Comparison of ENCODE assay signal across 7 mouse cellular contexts in the genomic region with DNA sequence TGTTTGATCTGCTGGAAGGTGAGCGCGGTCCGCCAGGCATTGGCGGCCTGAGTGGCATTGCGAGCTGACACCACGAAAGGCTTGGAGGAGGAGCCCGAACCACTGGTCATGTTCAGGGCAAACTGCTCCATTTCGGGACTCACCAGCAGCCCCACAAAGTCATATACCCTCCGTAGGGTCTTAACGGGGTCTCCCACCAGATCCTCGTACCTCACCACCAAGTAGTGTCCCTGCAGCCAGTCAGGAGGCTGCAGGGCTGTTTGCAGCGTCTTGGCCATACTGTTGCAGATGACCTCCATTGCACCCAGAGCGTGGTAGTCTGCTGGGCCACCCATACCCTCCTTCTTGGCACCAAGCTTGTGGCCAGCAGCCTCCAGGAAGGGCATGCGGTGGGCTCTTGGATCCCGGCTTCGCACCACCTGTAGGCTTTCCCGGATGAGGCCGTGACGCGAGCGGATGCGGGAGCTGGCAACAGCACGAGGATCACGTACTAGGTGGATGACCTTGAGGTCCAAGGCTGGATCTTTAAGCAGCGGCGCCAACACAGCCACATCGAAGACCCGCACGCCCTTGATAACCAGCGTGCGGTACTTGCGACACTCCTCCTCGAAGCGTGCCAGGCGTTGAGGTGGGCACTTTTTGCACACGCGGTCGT. TPM values are rescaled to one million over a fixed set of nuclear protein-coding genes. Genes with fewer than 3 reads are reported as not detected.
A peak's percentile ranks its signal among the peaks of the same experiment; 100 is the strongest.
DNase-seq lines count a peak whose midpoint lies in the region; ATAC-seq and TF ChIP-seq lines count a peak whose summit lies in the region.

No protein-coding gene starts in this region.

- H3K9me3 ChIP-seq in forebrain, postnatal 0 days (ENCODE audit: low read length), result no peaks in the 10 kb centered on the region
- no peaks in the 10 kb centered on the region for H3K9me3 ChIP-seq in limb, embryonic 14.5 days (ENCODE audit: control insufficient read depth, low read length)

- peak overlapping the region; percentile 64; the same call in 1 of the 2 replicates for H3K4me3 ChIP-seq in liver, adult 2 months (ENCODE audit: insufficient read depth, low read depth, low read length)
- peak overlapping the region; percentile 58 for H3K4me3 ChIP-seq in brown adipose tissue, adult 24 weeks (ENCODE audit: insufficient read depth, low read depth, low read length)
- H3K4me3 ChIP-seq in forebrain, postnatal 0 days (ENCODE audit: low read depth, low read length), result peak overlapping the region; percentile 79
- peak overlapping the region; percentile 72 for H3K4me3 ChIP-seq in limb, embryonic 14.5 days (replicated peaks; ENCODE audit: low read length)
- peak overlapping the region; percentile 78 for H3K4me3 ChIP-seq in small intestine, adult 2 months (ENCODE audit: low read depth, low read length)

- TF ChIP-seq CTCF in liver, adult 2 months (IDR thresholded peaks at IDR 0.05; ENCODE audit: low read depth, low read length), result no peak
- TF ChIP-seq CTCF in forebrain, postnatal 0 days (IDR thresholded peaks at IDR 0.05; ENCODE audit: low read depth), result no peak
- TF ChIP-seq CTCF in small intestine, adult 2 months (IDR thresholded peaks at IDR 0.05; ENCODE audit: extremely low read depth, insufficient read length, insufficient replicate concordance, low read depth, low read length), result no peak

- H3K27me3 ChIP-seq in liver, adult 2 months (ENCODE audit: control insufficient read depth, insufficient read depth, low read length), result peaks cover 17% of the 10 kb centered on the region
- no peaks in the 10 kb centered on the region for H3K27me3 ChIP-seq in forebrain, postnatal 0 days (ENCODE audit: insufficient read depth, low read length)
- 0 out of 2 replicates have a peak, but pooled peaks cover 3% of the 10 kb centered on the region for H3K27me3 ChIP-seq in limb, embryonic 14.5 days (ENCODE audit: control insufficient read depth, insufficient read depth, low read length)
- peaks cover 31% of the 10 kb centered on the region for H3K27me3 ChIP-seq in small intestine, adult 2 months (ENCODE audit: control insufficient read depth, insufficient read depth, low read length)

- H3K4me1 ChIP-seq in liver, adult 2 months (ENCODE audit: control insufficient read depth, insufficient read depth, low read length), result no peaks in the 10 kb centered on the region
- H3K4me1 ChIP-seq in brown adipose tissue, adult 24 weeks (ENCODE audit: control insufficient read depth, insufficient read depth, insufficient read length, low read length), result no peaks in the 10 kb centered on the region
- peaks cover 6% of the 10 kb centered on the region; the same call in 1 of the 2 replicates for H3K4me1 ChIP-seq in forebrain, postnatal 0 days (ENCODE audit: insufficient read depth)
- peaks cover 8% of the 10 kb centered on the region; the same call in 1 of the 2 replicates for H3K4me1 ChIP-seq in limb, embryonic 14.5 days (ENCODE audit: control insufficient read depth, insufficient read depth, low read length)
- peaks cover 16% of the 10 kb centered on the region for H3K4me1 ChIP-seq in small intestine, adult 2 months (ENCODE audit: control insufficient read depth, insufficient read depth, insufficient read length, low read length)

- H3K27ac ChIP-seq in liver, adult 2 months (replicated peaks; ENCODE audit: insufficient read depth, low read depth, low read length), result no peak overlapping the region
- H3K27ac ChIP-seq in brown adipose tissue, adult 24 weeks (replicated peaks; ENCODE audit: low read depth, low read length), result no peak overlapping the region
- no peak overlapping the region for H3K27ac ChIP-seq in forebrain, postnatal 0 days (ENCODE audit: low read depth, low read length)
- H3K27ac ChIP-seq in limb, embryonic 14.5 days (replicated peaks; ENCODE audit: low read depth, low read length), result no peak overlapping the region
- no peak overlapping the region for H3K27ac ChIP-seq in small intestine, adult 2 months (ENCODE audit: insufficient read depth, low read depth, low read length)

- H3K9ac ChIP-seq in liver, adult 2 months (ENCODE audit: low read depth, low read length), result 0 out of 2 replicates have a peak overlapping the region, but pooled peaks have one; percentile 5
- peak overlapping the region; percentile 85 for H3K9ac ChIP-seq in forebrain, postnatal 0 days
- 0 out of 2 replicates have a peak overlapping the region, but pooled peaks have one; percentile 78 for H3K9ac ChIP-seq in limb, embryonic 14.5 days (ENCODE audit: low read depth, low read length, severe bottlenecking)

- ATAC-seq in forebrain, postnatal 0 days, result no peak
- ATAC-seq in limb, embryonic 14.5 days (ENCODE audit: low FRiP score, low read depth), result no peak

- TF ChIP-seq POLR2A in liver, adult 2 months (IDR thresholded peaks at IDR 0.05; ENCODE audit: extremely low read depth, insufficient read depth, low read length), result no peak
- no peak for TF ChIP-seq POLR2A in limb, embryonic 14.5 days (IDR thresholded peaks at IDR 0.05; ENCODE audit: borderline replicate concordance, extremely low read depth, insufficient read depth, insufficient read length)
- TF ChIP-seq POLR2A in small intestine, adult 2 months (IDR thresholded peaks at IDR 0.05; ENCODE audit: low read depth, low read length), result no peak

- no peaks in the 10 kb centered on the region for H3K79me2 ChIP-seq in liver, adult 2 months (ENCODE audit: control insufficient read depth, insufficient read depth, low read length)

- WGBS in liver, adult 2 months, result 65% methylated on average over 38 of the region's 38 CpGs
- 71% methylated on average over 38 of the region's 38 CpGs for WGBS in forebrain, postnatal 0 days
- 75% methylated on average over 38 of the region's 38 CpGs for WGBS in limb, embryonic 14.5 days
- WGBS in small intestine, adult 2 months, result 66% methylated on average over 38 of the region's 38 CpGs

- no peak for DNase-seq in liver, adult 2 months (ENCODE audit: extremely low read depth, low read depth, low spot score)
- no peak for DNase-seq in liver
- no peak for DNase-seq in forebrain, postnatal 0 days
- no peak for DNase-seq in limb, embryonic 14.5 days (ENCODE audit: low spot score)
- DNase-seq in retina, embryonic 14.5 days (ENCODE audit: low spot score), result no peak

- H3K4me2 ChIP-seq in forebrain, postnatal 0 days (ENCODE audit: low read depth), result peak overlapping the region; percentile 94
- peak overlapping the region; percentile 94 for H3K4me2 ChIP-seq in limb, embryonic 14.5 days (replicated peaks; ENCODE audit: low read depth, low read length, severe bottlenecking)

- no peaks in the 10 kb centered on the region for H3K36me3 ChIP-seq in liver, adult 2 months (ENCODE audit: control insufficient read depth, insufficient read depth, low read length)
- H3K36me3 ChIP-seq in forebrain, postnatal 0 days (ENCODE audit: insufficient read depth), result no peaks in the 10 kb centered on the region; the same call in 1 of the 2 replicates
- peaks cover 9% of the 10 kb centered on the region for H3K36me3 ChIP-seq in limb, embryonic 14.5 days (ENCODE audit: control insufficient read depth, insufficient read depth, low read length)
- no peaks in the 10 kb centered on the region for H3K36me3 ChIP-seq in small intestine, adult 2 months (ENCODE audit: control insufficient read depth, insufficient read depth, low read length)

RNA-seq across cellular contexts. Expression of a gene that starts 1.6 kb away (rescaled TPM):
- 0.83 and 2.1 TPM in 2 replicates for total RNA-seq in liver, adult 2 months (2014; rRNA removed)
- 0.36 and 0.48 TPM in 2 replicates for polyA plus RNA-seq in liver, adult 2 months (2012; rRNA removed)
- 0.54 TPM in 1 of 2 replicates, not detected in the other for polyA plus RNA-seq in brown adipose tissue, adult 24 weeks (2012; ENCODE audit: insufficient read depth, insufficient read length, missing spikeins)
- 58.6 and 68.2 TPM in 2 replicates for total RNA-seq in forebrain, postnatal 0 days (2014; rRNA removed)
- 17.9 and 35.9 TPM in 2 replicates for polyA plus RNA-seq in forebrain, postnatal 0 days (2015; fragmentation: Nextera tagmentation; extraction: Ambion mirVana)
- polyA plus RNA-seq in limb, embryonic 14.5 days (2012; rRNA removed), result 7.5 and 9.7 TPM in 2 replicates
- polyA plus RNA-seq in limb, embryonic 14.5 days (2014; fragmentation: Nextera tagmentation; extraction: Ambion mirVana), result 10.6 and 12.9 TPM in 2 replicates
- 1.6 and 6.4 TPM in 2 replicates for polyA plus RNA-seq in small intestine, adult 2 months (2012; rRNA removed)

Comparison
In these comparisons a context has a peak if more than half of its experiments do, and no peak if none do; other contexts are left out.
1. H3K9ac ChIP-seq: peak in every context shown above with its lines; median percentile 85 in forebrain, postnatal 0 days; 78 in limb, embryonic 14.5 days; 5 in liver, adult 2 months.